Mouse (Mus musculus): ENCODE results near the gene Slc26a1.

DNA sequence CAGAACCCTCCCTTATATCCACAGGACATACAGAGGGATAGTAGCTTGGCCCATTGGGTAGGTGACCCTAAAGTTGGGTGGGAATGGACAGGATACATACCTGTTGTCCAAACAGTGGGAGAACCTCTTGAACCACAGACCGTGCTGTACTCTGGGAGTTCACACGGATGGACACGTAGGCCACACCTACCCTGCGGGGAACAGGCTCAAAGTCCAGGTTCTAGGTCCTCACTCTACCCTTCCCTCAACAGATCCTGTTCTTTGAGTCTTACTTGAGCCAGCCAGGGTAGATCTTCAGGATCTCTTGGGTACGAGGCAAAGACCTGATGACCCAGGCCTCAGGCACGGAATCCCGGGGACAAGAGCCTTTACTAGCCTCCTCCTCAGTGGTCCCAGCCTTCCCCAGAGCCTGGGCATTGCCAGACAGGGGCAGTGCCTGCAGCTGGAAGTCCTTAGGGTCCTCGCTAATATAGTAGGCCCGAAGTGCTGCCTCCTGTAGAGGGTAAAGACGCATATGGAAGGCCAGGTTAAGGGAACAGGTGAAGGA is 20.9 kb downstream of the Slc26a1 start:
- TF ChIP-seq CTCF (IDR thresholded peaks at IDR 0.05; ENCODE audit: low read depth) (no peak), EP300 (IDR thresholded peaks at IDR 0.05; ENCODE audit: low read depth) (no peak)

All from liver, postnatal 0 days (tissue).